Mouse (Mus musculus) MEL-GATA-1-ER (cell line): Measurements from ENCODE around the gene Prpf4.

Experiments used
- DNase-seq: peaks from one replicate; pipeline ENCODE4 v3.0.0-alpha.2; 2012; ENCODE audit warnings: low read depth; ENCODE audit errors: extremely low read depth

The Prpf4 gene

DNA sequence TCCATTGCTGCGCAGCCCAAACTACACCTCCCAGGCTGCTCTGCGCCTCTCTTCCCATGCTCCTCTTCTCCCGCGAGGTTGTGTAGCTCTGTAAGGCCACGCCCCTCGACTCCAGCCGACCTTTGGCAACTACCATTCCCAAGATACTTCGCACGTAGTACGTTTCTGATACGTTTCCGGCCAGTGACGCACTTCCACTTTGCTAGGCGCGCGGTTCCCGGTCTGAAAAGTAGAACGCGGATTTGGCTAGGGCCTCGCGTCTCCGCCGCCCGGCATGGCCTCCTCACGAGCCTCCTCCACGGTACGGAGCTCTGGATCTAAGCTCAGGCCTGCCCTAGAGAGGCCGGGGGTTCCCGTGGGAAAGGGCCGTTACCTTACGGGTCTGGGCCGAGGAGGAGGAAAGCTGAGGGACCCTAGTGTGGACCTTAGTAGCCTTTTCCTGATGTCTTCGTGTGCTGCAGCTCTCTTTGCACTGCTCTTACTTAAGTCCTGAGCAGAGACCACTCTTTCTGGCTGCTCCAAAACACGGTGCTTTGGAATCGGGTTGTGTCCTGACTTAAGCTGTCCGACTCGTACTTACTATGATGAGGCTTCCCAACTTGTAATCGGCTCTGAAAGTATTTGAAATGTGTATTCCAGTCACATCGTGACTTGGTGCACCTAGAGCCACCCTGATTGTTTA lies at the start of gene Prpf4, which contains the start of gene Cdc26:
Gene Prpf4 (plus strand): TSS at position 197 of the 682 bp plus-strand sequence.
Gene Cdc26 (minus strand): TSS at position 42 of the 682 bp plus-strand sequence.
- peak; percentile 98 for DNase-seq

GRCm38 (mm10) chr4:62359256-62359775 lies 49.3 kb upstream of the Prpf4 start:
- peak; percentile 29 for DNase-seq

DNA sequence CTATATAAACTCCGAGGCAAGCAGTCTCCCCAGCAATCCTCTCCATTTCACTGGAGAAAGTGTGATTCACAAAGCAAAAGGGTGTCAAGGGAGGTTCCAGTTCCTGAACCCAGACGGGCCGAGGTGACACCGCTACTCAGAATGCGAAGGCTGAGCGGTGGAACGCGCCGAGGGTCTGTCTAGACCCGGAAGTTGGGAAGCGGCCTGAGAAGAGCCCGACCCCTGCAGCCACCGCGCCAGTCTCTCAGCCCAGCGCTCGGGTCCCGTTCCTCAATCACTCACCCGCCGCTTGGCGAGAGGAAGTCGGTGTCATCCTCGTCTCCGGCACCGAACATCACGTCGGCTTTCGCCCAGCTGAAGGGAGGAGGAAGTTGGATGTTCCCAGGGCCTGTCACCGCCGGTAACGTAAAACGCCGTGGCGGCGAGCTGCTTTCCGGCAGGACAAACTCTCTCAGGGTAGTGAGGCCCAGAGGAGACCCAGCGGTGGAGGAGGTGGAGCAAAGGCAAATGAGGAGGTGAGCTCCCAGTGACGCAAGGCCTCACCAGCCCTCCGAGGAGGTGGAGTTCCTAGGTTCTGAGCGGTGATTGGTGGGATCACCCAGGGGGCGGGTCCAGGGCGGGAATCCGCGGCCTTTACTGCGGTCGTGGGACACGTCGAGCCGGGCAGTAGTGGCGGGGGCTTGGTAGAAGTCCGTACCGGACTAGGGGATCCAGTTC lies 48.4 kb upstream of the Prpf4 start, which contains the start of the genes Fkbp15 and Slc31a1:
Gene Fkbp15 (minus strand): TSS at position 461 of the 717 bp plus-strand sequence.
Gene Slc31a1 (plus strand): TSS at position 640 of the 717 bp plus-strand sequence.
- DNase-seq: peak; percentile 97

- DNase-seq: peak; percentile 41
Measured at GRCm38 (mm10) chr4:62360805-62361455, 47.7 kb upstream of the Prpf4 start.

- DNase-seq: no peak
Measured at GRCm38 (mm10) chr4:62361571-62361970, 47.0 kb upstream of the Prpf4 start.

DNA sequence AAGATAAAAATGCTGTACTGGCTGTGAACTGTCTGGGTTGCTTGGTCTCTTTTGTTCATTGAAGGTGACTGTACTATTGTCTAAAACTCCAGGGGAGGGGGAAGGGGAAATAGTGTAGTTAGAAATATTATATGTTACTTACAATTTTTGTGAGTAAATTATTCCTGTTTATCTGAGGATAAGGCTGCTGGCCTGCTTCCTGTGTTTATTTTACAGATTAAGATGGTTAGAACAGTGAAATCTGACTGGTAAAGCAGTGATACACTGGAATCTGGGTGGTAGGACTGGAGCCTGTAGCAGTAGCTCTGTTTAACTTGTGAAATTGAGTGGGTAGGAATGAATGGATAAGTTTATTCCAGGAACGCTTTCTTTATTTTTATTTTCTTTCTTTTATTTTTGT lies 46.6 kb upstream of the Prpf4 start:
- no peak for DNase-seq

GRCm38 (mm10) chr4:62362437-62362836 lies 46.2 kb upstream of the Prpf4 start:
- no peak for DNase-seq

DNA sequence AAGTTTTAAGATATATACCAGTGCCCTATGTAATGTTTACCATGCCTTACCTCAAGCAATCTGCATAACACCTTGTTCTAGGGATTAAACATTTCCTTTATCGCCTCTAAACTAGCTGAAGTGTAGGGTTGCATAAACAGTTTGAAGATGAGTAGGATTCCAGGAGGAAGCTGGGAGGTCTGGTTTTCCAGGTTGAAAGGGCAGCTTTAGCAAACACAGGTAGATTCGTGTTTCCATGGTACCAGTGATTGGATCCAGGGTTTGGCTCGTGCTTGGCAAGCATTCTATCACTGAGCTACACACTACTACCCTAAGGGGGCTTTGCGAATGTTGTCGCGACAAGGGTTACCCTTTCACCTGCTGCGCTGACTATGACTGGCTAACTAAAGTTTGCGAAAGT lies 44.3 kb upstream of the Prpf4 start:
- DNase-seq: no peak

- DNase-seq: no peak
Measured at GRCm38 (mm10) chr4:62366291-62366690, 42.3 kb upstream of the Prpf4 start.

DNA sequence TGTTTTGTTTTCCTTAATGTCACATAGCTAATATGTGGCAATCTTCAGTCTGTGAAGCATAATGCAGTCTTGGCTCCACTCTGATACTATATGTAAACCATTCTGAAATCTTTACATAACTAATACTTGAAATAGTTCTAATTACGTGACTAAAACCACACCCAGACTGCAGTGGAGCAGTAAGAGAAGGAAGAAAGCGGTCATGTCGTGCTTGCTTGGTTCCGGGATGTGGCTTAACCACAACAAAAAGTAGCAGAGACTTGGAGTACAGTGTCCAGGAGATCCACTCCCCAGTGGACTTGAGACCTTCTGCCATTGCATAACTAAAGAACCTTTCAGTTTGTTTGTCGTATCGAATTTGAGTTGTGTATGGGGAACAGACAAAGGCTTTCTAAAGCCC lies 41.0 kb upstream of the Prpf4 start:
- DNase-seq: no peak

DNA sequence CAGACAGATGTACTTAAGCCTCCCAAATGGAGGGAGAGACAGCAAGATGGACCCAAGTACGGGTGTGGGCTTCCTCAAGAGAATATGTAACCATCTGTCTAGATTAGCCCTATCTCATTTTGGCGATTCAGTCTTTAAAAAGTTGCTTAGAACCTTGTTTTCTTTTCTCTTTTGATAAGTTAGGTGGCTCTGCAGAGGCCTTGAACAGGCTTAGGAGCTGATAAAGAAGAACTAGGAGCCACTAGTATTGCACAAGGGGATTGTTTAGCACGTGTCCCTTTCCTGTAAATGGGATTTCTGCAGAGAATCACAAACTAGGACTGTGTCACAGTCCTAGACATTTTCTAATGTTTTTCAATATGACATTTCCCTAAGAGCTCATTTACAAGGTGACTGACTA lies 39.5 kb upstream of the Prpf4 start:
- peak; percentile 33 for DNase-seq

DNA sequence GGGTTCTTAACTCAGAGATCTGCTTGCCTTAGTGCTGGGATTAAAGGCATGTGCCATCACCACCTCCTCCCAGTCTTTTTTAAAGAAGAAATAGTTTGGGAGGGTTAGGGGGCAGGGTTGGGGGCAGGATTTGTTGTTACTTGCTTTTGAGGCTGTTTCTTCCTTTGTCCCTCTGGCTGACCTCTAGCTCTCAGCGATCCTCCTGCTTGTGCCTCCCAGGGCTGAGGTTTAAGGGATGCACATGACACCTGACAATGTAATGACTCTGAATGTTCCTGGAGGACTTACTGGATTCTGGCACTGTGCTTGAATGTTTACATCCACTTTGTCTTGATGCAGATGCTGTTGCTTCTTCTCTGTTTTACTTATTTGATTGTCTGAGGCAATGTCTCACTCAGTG lies 36.2 kb upstream of the Prpf4 start:
- DNase-seq: no peak

DNA sequence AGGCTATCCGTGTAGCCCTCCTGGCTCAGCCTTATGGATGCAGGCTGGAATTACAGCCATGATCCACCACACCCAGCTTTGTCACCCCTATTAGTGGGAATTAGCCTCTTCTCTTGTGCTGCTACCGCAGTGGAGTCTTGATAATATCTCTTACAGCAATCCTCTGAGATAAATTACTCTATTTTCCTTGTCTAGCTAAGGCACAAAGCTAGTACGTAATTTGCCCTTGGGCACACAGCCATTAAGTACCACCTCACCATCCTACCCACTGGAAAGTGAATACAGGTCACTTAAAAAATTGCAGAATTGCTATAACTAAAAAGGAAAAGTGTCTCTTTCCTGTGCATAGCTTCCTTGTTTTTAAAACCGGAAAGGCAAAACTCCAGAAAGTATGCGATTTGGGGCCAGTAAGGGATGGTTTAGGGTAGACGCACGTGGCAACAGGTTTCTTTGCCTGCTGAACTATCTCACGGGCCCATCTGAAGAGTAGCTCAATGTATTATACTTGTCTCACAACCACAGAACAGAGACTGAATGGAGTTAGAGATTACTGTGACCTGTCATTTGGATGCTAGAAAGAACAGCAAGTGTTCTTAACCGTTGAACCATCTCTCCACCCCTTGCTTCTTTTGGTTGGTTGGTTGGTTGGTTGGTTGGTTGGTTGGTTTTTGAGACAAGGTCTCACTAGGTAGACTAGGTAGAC lies 35.6 kb upstream of the Prpf4 start:
- no peak for DNase-seq

DNA sequence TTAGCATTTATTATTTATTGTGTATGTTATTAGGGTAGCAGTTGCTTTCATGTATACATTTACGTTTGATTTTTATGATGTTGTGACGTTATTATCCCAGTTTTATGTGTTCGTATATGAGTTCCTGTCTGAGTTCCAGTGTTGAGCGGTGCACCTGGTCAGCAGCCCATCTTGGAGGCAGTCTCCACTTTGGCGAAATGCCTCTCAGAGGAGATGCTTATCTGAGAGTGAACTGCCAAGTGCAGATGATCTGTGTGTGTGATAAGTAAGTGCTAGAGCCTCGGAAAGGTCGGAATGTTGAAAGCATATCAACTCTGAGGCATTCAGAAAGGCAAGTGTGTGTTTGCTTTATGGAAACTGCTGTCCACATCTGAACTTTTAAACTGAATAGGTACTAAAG lies 34.9 kb upstream of the Prpf4 start:
- no peak for DNase-seq

DNA sequence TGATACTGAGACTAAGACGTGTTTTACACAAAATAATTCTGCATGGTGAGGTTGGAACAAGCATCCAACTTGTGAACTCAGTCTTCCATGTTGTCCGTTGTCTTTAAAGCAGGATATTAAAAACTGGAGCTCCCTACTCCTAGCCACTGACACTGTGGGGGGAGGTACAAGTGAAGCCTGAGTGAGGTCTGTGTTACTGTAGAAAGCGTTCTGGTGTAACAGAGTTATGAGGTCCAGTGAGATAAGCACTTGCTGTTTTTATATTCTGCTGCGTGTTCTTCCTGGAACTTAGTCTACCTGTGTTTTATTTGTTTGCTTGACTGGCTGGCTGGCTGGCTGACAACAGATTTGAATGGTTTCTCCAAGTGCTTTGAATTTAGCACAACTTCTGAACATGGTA lies 34.3 kb upstream of the Prpf4 start:
- no peak for DNase-seq

- no peak for DNase-seq
Measured at GRCm38 (mm10) chr4:62376123-62376522, 32.5 kb upstream of the Prpf4 start.

DNA sequence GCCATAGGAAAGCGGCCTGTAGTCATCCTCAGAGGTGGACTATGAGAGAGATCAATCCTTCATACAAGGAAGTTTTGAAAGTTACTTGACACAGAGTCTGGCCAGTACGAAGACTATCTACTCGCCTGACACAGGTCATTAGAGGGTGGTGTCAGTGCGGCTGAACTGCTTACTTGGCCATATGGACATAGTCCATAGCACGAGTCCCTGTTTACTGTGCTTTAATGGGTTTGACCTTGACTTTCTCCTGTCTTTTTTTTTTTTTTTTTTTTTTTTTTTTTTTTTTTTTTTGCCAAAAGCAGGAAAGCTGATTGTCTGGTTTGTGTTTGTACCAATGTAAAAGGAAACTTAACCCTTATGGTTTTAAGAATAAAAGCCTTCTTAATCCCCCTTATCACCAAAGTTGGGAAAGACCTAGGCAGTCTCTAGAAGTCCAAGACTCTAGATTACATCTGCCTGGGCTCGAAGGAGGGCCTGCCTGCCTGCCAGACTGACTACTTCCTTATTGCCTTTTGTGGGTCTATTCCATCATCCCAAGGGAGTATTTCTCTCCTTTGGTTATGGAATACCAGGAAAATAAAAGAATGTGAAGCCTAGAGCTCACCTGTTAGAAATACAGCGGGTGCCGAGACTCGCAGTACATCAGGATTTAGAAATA lies 28.7 kb upstream of the Prpf4 start:
- no peak for DNase-seq

- DNase-seq: no peak
Measured at GRCm38 (mm10) chr4:62383207-62383606, 25.4 kb upstream of the Prpf4 start.

GRCm38 (mm10) chr4:62383752-62384151 lies 24.8 kb upstream of the Prpf4 start:
- DNase-seq: no peak

DNA sequence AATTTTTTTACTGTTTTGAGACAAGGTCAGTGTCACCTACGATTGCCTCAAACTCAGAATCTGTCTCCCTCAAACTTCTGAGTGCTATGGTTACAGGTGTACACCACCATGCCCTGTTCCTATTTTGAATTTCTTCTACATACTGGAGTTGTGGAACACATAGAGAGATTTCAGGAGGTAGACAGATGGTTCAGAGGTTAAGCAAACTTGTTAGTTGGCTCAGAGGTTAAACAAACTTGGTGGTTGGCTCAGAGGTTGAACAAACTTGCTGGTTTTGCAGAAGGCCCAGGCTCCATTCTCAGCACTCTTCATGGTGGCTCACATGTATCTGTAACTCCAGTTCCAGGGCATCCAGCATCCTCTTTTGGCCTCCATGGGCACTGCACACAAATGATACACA lies 24.4 kb upstream of the Prpf4 start:
- DNase-seq: no peak

GRCm38 (mm10) chr4:62385439-62385838 lies 23.2 kb upstream of the Prpf4 start:
- no peak for DNase-seq
